Mouse (Mus musculus) CD4-positive, CD25-positive, alpha-beta regulatory T cell, adult 2 months (primary cell): ENCODE results near the gene Amh.

ENCODE experiments used
- DNase-seq: peaks from one replicate; pipeline ENCODE4 v3.0.0-alpha.2; 2012; ENCODE audit warnings: low read depth, low spot score

Amh gene

GRCm38 (mm10) chr10:80855749-80856073 is 50.7 kb downstream of the Amh start:
- DNase-seq, result peak; percentile 40

- DNase-seq, result peak; percentile 25
These were observed 51.2 kb downstream of the Amh start for GRCm38 (mm10) chr10:80856267-80856666.

GRCm38 (mm10) chr10:80856908-80857307 is 51.9 kb downstream of the Amh start:
- no peak for DNase-seq
